Mouse (Mus musculus) midbrain, embryonic 16.5 days (tissue): ENCODE data around the gene Gbp8. TPM values are rescaled to one million over a fixed set of nuclear protein-coding genes. Genes with fewer than 3 reads are reported as not detected.
"Not testable (repeated sequence)": the region's sequence is repeated elsewhere in the genome, so short reads cannot be mapped to it uniquely, and the experiment has no call there.

Experiments
- ATAC-seq: fragments of 200-750 bp; cut with Nextera tagmentation; 2 replicates; pipeline ENCODE4 v1.8.0; 2017; ENCODE audit warnings: moderate TSS enrichment
- H3K27ac ChIP-seq: fragments of 300-500 bp; sonication (generic); 2 replicates; pipeline ENCODE4 v1.5.1; 2014; ENCODE audit warnings: mild to moderate bottlenecking, low read length, mixed read lengths
- H3K27me3 ChIP-seq: fragments of 300-500 bp; sonication (generic); 2 replicates; pipeline ENCODE4 v1.6.1; 2014; ENCODE audit warnings: low read depth, low read length, mixed read lengths; ENCODE audit not compliant: control insufficient read depth, insufficient read depth
- H3K36me3 ChIP-seq: fragments of 300-500 bp; sonication (generic); 2 replicates; pipeline ENCODE4 v1.6.1; 2014; ENCODE audit warnings: mild to moderate bottlenecking, low read length, moderate library complexity, mixed read lengths; ENCODE audit not compliant: control insufficient read depth, insufficient read depth
- H3K4me1 ChIP-seq: fragments of 300-500 bp; sonication (generic); 2 replicates; pipeline ENCODE4 v1.6.1; 2014; ENCODE audit warnings: mild to moderate bottlenecking, low read length, mixed read lengths; ENCODE audit not compliant: control insufficient read depth, insufficient read depth
- H3K4me2 ChIP-seq: fragments of 300-500 bp; sonication (generic); 2 replicates; pipeline ENCODE4 v1.6.1; 2014; ENCODE audit warnings: mild to moderate bottlenecking, low read length, mixed read lengths
- H3K4me3 ChIP-seq: fragments of 300-500 bp; sonication (generic); 2 replicates; pipeline ENCODE4 v1.5.1; 2014; ENCODE audit warnings: low read depth, mild to moderate bottlenecking, low read length, moderate library complexity, mixed read lengths
- H3K9ac ChIP-seq: fragments of 300-500 bp; sonication (generic); 2 replicates; pipeline ENCODE4 v1.6.1; 2014; ENCODE audit warnings: low read depth, low read length, mixed read lengths
- H3K9me3 ChIP-seq: fragments of 300-500 bp; sonication (generic); replicated peaks from 2 replicates; pipeline ENCODE4 v1.6.1; 2014; ENCODE audit warnings: mild to moderate bottlenecking, low read length, mixed read lengths; ENCODE audit not compliant: control insufficient read depth, poor library complexity, severe bottlenecking
- WGBS: fragments of 180-500 bp; shearing (Covaris S2); extraction: QIAGEN DNeasy Blood & Tissue Kit; methylation state at CpG from one replicate; pipeline ENCODE4 v1.1.7; 2014; 5-methylcytosine and 5-hydroxymethylcytosine counted together
- polyA plus RNA-seq: library from polyadenylated mRNA; unstranded; fragments of >200 nt; fragmentation: Nextera tagmentation; extraction: Ambion mirVana; gene quantifications from 2 replicates; pipeline ENCODE4 v1.2.1, GENCODE M21; 2015

Gbp8 gene
- polyA plus RNA-seq, 1 experiment from 2014 or later, result 0.39 TPM

DNA sequence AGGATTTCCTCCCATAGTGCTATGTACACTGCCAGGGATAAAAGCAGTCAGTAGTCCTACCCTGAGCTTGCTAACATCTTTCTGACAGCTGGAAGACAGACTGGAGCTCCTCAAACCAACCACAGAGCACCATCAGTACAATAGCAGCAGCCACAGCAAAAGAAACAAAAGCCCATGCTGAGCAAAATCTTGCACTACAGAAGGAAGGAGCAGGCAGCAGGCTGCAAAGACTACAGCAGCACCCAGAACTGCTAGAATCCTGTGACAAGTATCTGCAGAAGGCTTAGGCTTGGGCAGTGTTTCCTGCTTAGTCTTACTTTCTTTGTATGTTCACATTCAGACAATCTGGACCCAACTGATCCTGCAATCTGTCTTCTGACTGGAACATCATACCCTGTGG, 71.0 kb downstream of the Gbp8 start:
- H3K9ac ChIP-seq, H3K36me3 ChIP-seq, H3K27me3 ChIP-seq, H3K4me2 ChIP-seq, H3K27ac ChIP-seq, ATAC-seq, H3K4me3 ChIP-seq, H3K4me1 ChIP-seq, H3K9me3 ChIP-seq: not testable (repeated sequence)

DNA sequence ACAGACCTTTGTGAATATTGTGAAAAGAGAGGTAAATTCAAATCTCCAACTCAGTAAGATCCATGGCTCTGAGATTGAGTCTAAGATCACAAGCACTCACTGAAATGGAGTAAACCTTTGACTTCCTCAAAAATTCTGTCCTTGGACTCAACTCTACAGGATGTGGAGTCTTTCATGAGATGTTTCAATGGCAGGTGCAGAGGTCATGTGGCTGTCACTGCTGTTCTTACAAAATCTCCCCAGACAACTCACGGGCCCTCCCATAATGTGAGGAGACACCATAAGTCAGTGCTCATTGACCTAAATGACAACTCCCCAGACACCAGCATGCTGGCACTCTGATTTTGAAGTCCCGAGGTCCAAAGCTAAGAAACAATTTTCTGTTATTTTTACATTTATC, 74.9 kb downstream of the Gbp8 start:
- H3K9me3 ChIP-seq, H3K4me3 ChIP-seq, H3K36me3 ChIP-seq, H3K4me2 ChIP-seq, H3K4me1 ChIP-seq, H3K9ac ChIP-seq, H3K27me3 ChIP-seq, H3K27ac ChIP-seq, ATAC-seq: not testable (repeated sequence)
- WGBS, result 78% methylated on average over 2 of the region's 2 CpGs

DNA sequence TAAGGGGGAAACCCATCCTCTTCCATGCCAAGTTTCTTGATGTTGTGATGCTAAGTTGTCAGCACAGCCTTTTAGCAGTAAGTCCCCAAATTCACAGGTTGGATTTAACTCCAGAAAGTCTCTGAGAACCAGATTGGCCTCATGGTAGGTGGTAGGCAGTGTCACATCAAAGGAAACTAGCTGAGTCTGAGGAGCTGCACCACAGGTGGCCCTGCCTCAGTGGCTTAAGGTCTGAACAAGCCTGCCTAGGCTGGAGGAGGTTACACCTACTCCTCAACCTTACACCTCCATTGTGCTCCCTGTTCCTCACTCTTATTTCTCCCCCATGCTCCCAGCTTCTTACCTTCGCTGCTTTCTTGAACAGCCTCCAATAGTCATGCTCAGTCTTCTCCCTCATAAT, 76.0 kb downstream of the Gbp8 start:
- Histone ChIP-seq H3K4me1 (no peaks in the 10 kb centered on the region), H3K9ac (no peak overlapping the region), H3K9me3 (no peaks in the 10 kb centered on the region), H3K27ac (no peak overlapping the region), H3K36me3 (no peaks in the 10 kb centered on the region), H3K4me3 (no peak overlapping the region), H3K4me2 (no peak overlapping the region), H3K27me3 (no peaks in the 10 kb centered on the region)
- no peak for ATAC-seq
- 59% methylated on average over 1 of the region's 1 CpGs for WGBS

DNA sequence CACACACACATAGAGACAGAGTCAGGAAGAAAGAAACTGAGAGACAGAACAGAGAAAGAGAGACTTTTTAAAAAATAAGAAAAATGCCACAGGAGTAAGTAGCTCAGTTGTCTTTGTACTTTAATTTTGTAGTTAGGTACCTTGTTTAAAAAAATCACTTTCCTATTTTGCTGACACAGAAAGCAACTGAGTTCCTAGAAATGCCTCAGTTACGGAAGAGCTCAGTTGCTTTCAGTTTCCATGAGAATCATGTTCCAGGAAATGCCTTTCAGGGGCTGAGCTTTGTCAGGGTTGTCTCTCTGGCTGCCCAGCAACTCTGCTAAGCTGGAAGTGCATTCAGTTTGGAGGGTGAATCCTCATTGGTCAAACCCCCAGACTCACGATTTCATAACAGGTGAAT, 76.9 kb downstream of the Gbp8 start:
- not testable (repeated sequence) for H3K4me3 ChIP-seq, ATAC-seq, H3K27ac ChIP-seq, H3K9ac ChIP-seq, H3K27me3 ChIP-seq, H3K9me3 ChIP-seq, H3K4me1 ChIP-seq, H3K4me2 ChIP-seq, H3K36me3 ChIP-seq
- 88% methylated on average over 2 of the region's 2 CpGs for WGBS

DNA sequence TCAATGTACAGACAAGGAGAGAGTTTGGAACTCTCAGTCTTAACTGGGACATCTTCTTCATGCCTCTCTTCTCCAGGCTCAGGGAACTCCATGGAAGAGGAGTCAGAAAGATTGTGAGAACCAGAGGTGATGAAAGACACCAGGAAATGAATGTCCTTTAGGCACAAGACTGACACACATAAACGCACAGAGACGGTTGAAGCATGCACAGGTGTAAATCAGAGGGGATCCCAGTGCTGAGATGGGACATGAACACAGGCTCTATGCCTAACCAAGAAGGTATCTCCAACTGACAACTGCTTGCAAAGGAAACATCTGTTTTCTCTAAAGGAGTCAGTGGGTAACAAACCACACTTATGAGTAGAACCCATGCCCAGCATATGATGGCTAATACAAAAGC, 79.1 kb downstream of the Gbp8 start:
- no peak overlapping the region for H3K27ac ChIP-seq
- ATAC-seq, result no peak
- WGBS, result 94% methylated on average over 2 of the region's 2 CpGs
- no peak overlapping the region for H3K4me3 ChIP-seq
- no peak overlapping the region for H3K4me2 ChIP-seq
- H3K9me3 ChIP-seq, result no peaks in the 10 kb centered on the region
- H3K9ac ChIP-seq, result no peak overlapping the region
- no peaks in the 10 kb centered on the region for H3K27me3 ChIP-seq
- no peaks in the 10 kb centered on the region for H3K36me3 ChIP-seq
- no peaks in the 10 kb centered on the region for H3K4me1 ChIP-seq

DNA sequence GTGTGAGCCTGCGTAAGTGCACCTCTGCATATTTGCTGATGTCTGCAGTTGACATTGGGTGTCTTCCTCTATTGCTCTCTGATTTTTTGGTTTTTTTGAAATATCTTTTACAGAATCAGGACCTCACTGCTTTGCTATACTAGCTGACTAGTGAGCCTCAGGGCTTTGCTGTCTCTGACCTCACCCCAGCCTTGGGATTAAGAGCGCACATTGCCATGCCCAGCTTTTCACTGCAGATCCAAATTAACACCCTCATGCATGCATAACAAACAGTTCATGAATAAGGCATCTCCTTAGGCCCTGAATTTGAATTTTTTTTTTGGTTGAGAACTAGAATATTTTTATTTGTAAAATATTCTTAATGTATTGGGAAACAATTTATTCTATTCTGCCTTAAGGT, 84.1 kb downstream of the Gbp8 start:
- H3K9me3 ChIP-seq, result no peaks in the 10 kb centered on the region
- peak; percentile 62; the same call in 1 of the 2 replicates for ATAC-seq
- 65% methylated on average over 2 of the region's 2 CpGs for WGBS
- H3K4me2 ChIP-seq, result no peak overlapping the region
- no peaks in the 10 kb centered on the region for H3K27me3 ChIP-seq
- no peak overlapping the region for H3K4me3 ChIP-seq
- no peaks in the 10 kb centered on the region for H3K4me1 ChIP-seq
- H3K9ac ChIP-seq, result no peak overlapping the region
- no peaks in the 10 kb centered on the region for H3K36me3 ChIP-seq
- H3K27ac ChIP-seq, result no peak overlapping the region

DNA sequence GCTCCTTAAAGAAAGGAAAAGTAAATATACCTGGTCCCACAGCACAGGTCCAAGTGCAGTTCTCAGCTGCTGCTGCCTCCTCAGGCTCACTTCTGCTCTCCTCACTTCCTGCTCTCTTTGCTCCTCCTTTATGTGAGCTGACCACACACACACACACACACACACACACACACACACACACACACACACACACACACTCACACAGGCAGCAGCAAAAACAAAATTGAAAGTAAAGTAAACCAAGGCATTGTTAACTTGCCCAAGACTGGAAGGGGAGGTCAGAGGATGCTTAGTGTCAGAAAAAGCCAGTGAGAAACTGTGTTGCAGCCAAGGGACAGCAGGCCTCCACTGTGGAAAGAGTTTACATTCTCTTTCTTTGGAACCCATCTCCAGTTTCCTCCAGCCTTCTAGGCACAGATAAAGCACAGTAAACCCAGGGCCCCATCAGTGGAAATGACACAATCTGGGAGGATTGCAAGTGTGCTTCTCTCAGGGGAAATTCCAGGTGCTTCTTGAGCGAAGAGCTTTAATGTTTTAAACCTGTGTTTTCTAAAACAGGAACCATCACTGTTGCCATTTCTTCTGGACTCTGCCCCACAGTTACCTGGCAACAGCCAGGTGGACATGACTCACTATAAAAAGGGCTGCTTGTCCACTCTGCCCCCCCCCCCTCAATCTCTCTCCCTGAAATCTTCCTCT, 85.7 kb downstream of the Gbp8 start:
- H3K36me3 ChIP-seq, H3K27ac ChIP-seq, ATAC-seq, H3K4me1 ChIP-seq, H3K9me3 ChIP-seq, H3K27me3 ChIP-seq, H3K4me2 ChIP-seq, H3K4me3 ChIP-seq, H3K9ac ChIP-seq: not testable (repeated sequence)
- 90% methylated on average over 1 of the region's 1 CpGs for WGBS

DNA sequence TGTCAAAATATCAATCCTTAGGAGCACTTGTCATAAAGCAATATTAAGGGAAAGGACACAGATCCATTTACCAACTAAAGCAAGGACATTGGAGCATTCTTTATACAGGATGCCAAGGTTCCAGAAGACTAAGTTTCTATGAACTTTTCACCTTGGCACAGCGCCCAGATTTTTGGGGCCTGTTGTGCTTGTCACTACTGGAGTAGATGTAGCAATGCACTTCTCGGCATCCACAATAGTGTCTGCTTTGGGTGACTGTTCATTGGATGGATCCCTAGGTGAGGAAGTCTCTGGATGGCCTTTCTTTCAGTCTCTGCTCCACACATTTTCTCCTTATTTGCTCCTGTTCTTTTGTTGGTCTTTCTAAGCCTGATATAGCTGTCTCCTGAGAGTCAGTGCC, 107.0 kb downstream of the Gbp8 start:
- 75% methylated on average over 2 of the region's 2 CpGs for WGBS
- Histone ChIP-seq H3K4me2 (no peak overlapping the region), H3K9me3 (no peaks in the 10 kb centered on the region), H3K9ac (no peak overlapping the region), H3K27ac (no peak overlapping the region), H3K4me1 (no peaks in the 10 kb centered on the region), H3K27me3 (no peaks in the 10 kb centered on the region), H3K4me3 (no peak overlapping the region), H3K36me3 (no peaks in the 10 kb centered on the region)
- ATAC-seq, result no peak

DNA sequence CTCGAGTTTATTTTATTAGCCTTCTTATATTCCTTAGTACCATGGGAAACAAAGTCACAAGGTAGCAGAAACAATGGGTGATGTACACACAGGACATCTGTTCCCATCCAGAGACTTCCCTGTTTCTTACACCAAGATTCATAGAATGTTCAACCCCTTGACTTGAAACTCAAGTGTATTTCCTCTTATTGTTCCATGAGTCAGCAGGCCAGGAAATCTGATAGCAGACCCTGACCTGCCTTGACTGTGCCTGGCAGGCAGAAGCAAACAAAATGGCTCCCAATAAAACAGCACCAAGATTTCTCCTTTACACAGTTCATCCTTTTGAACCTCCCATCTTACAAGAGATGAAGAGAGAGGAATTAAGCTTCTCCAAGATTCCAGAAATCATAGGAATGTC, 126.8 kb downstream of the Gbp8 start:
- ATAC-seq, result no peak

More for the DNA sequence above, 126.8 kb downstream of the Gbp8 start:
- Histone ChIP-seq H3K4me1 (no peaks in the 10 kb centered on the region), H3K4me3 (no peak overlapping the region), H3K9me3 (no peaks in the 10 kb centered on the region), H3K36me3 (no peaks in the 10 kb centered on the region), H3K27ac (no peak overlapping the region), H3K27me3 (no peaks in the 10 kb centered on the region), H3K9ac (no peak overlapping the region), H3K4me2 (no peak overlapping the region)
- WGBS, result 88% methylated on average over 1 of the region's 1 CpGs
